ENCODE assay signal across 27 mouse cellular contexts in the genomic region with DNA sequence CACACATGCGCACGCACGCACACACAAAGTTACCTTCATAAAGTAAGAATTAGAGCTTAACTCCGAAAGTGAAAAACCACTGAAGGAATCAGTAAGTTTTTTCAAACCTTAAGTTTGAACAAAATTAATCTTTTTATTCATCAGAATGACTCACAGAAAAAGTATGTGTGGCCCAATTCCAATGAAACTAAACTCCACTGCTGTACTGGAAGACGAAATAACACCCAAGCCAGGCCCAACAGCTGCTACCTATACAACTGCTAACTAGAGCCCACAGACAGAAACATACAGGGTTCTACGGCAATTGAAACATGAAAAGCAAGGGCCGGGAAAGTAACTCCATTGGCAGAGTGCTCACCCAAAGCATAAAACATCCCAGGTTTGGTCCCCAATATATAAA.
DNase-seq lines count a peak whose midpoint lies in the region; ATAC-seq lines count a peak whose summit lies in the region.
"Had no signal": no experiment of that assay in that cellular context is flagged by ENCODE, and none has a peak within 500 bp of the region (broad histone marks: within the 10 kb centered on the region; RNA-seq: fewer than 3 reads in every experiment).

No protein-coding gene starts in this region.

- H3K4me2 ChIP-seq in heart, embryonic 12.5 days: no peak overlapping the region
- no peak overlapping the region for H3K4me2 ChIP-seq in limb, embryonic 15.5 days
- H3K4me2 ChIP-seq: forebrain, embryonic 15.5 days; hindbrain, embryonic 12.5 days; kidney, embryonic 15.5 days; liver, embryonic 11.5 days; midbrain, embryonic 12.5 days; stomach, embryonic 15.5 days had no signal

- no peak for ATAC-seq in heart, embryonic 12.5 days (ENCODE audit: insufficient number of reproducible peaks, low FRiP score)
- ATAC-seq in limb, embryonic 15.5 days (ENCODE audit: insufficient number of reproducible peaks, low FRiP score, low TSS enrichment, low read depth): no peak
- ATAC-seq: forebrain, embryonic 15.5 days; hindbrain, postnatal 0 days; intestine, embryonic 16.5 days had no signal

- H3K4me1 ChIP-seq in heart, embryonic 12.5 days (replicated peaks): 0 out of 2 replicates have a peak, but pooled peaks cover 5% of the 10 kb centered on the region
- 0 out of 2 replicates have a peak, but pooled peaks cover 3% of the 10 kb centered on the region for H3K4me1 ChIP-seq in limb, embryonic 15.5 days
- H3K4me1 ChIP-seq: forebrain, embryonic 10.5 days; forebrain, embryonic 15.5 days; heart, embryonic 10.5 days; hindbrain, embryonic 12.5 days; kidney, embryonic 15.5 days; midbrain, embryonic 12.5 days; stomach, embryonic 15.5 days had no signal

- peaks cover 8% of the 10 kb centered on the region; the same call in 1 of the 2 replicates for H3K36me3 ChIP-seq in heart, embryonic 12.5 days
- H3K36me3 ChIP-seq in limb, embryonic 15.5 days: peaks cover 10% of the 10 kb centered on the region
- H3K36me3 ChIP-seq: forebrain, embryonic 10.5 days; stomach, embryonic 15.5 days had no signal

- H3K4me3 ChIP-seq in heart, embryonic 12.5 days: no peak overlapping the region
- H3K4me3 ChIP-seq in limb, embryonic 15.5 days: no peak overlapping the region
- H3K4me3 ChIP-seq: forebrain, embryonic 10.5 days; forebrain, embryonic 15.5 days; heart, embryonic 10.5 days; hindbrain, embryonic 12.5 days; kidney, embryonic 15.5 days; megakaryocyte, embryonic 14.5 days; midbrain, embryonic 12.5 days; stomach, embryonic 15.5 days had no signal

- H3K27me3 ChIP-seq in heart, embryonic 12.5 days (replicated peaks): no peaks in the 10 kb centered on the region
- no peaks in the 10 kb centered on the region for H3K27me3 ChIP-seq in limb, embryonic 15.5 days
- H3K27me3 ChIP-seq: forebrain, embryonic 15.5 days; hindbrain, embryonic 12.5 days; kidney, embryonic 15.5 days; midbrain, embryonic 12.5 days; stomach, embryonic 15.5 days had no signal

- no peak overlapping the region for H3K9ac ChIP-seq in heart, embryonic 12.5 days
- H3K9ac ChIP-seq in limb, embryonic 15.5 days: no peak overlapping the region
- H3K9ac ChIP-seq: forebrain, embryonic 15.5 days; hindbrain, embryonic 12.5 days; kidney, embryonic 15.5 days; midbrain, embryonic 12.5 days; stomach, embryonic 15.5 days had no signal

- DNase-seq in heart, adult 11 months: peak; percentile 17
- DNase-seq in 3T3-L1 (ENCODE audit: low read depth, low spot score): peak; percentile 82
- peak; percentile 82 for DNase-seq in NIH3T3 (ENCODE audit: low read depth)
- DNase-seq in gastrocnemius, postnatal 10 days: no peak
- DNase-seq in gastrocnemius, postnatal 4 days (ENCODE audit: low spot score in 2 of 2): no peak
- DNase-seq: adrenal gland, adult 2 months; adrenal gland, postnatal 36 days; cerebellum, adult 2 months; cerebellum, postnatal 14 days; heart, postnatal 36 days; kidney, postnatal 36 days; left cerebral cortex, postnatal 4 days; lung, postnatal 36 days; right cerebral cortex, postnatal 14 days had no signal

- 86% methylated on average over 7 of the region's 7 CpGs for WGBS in heart, embryonic 12.5 days
- WGBS in limb, embryonic 15.5 days: 70% methylated on average over 7 of the region's 7 CpGs

- no peak overlapping the region for H3K27ac ChIP-seq in heart, embryonic 12.5 days (ENCODE audit: poor library complexity, severe bottlenecking)
- H3K27ac ChIP-seq in limb, embryonic 15.5 days: 0 out of 2 replicates have a peak overlapping the region, but pooled peaks have one; percentile 47
- H3K27ac ChIP-seq: forebrain, embryonic 10.5 days; forebrain, embryonic 15.5 days; heart, embryonic 10.5 days; hindbrain, embryonic 12.5 days; hindbrain, postnatal 0 days; kidney, embryonic 15.5 days; midbrain, embryonic 12.5 days; stomach, embryonic 15.5 days had no signal

- no peaks in the 10 kb centered on the region for H3K9me3 ChIP-seq in heart, embryonic 12.5 days (replicated peaks)
- H3K9me3 ChIP-seq in limb, embryonic 15.5 days: no peaks in the 10 kb centered on the region
- H3K9me3 ChIP-seq: forebrain, embryonic 10.5 days; forebrain, embryonic 15.5 days; heart, embryonic 10.5 days; hindbrain, embryonic 12.5 days; kidney, embryonic 15.5 days; megakaryocyte, embryonic 14.5 days; midbrain, embryonic 12.5 days; stomach, embryonic 15.5 days had no signal

Comparison
In these comparisons a context has a peak if more than half of its experiments do, and no peak if none do; other contexts are left out.
1. DNase-seq: peak in heart, adult 11 months (single experiment), 3T3-L1 (single experiment) and NIH3T3 (single experiment); none in gastrocnemius, postnatal 10 days (single experiment) and gastrocnemius, postnatal 4 days (0 of 2).